Mouse (Mus musculus) liver, adult 2 months (tissue): ENCODE results near the gene Kdelc1. TPM values are rescaled to one million over a fixed set of nuclear protein-coding genes. Genes with fewer than 3 reads are reported as not detected.

Experiments used
- DNase-seq: peaks from one replicate; pipeline ENCODE4 v3.0.0-alpha.2; 2011; ENCODE audit warnings: low read depth, low spot score; ENCODE audit errors: extremely low read depth
- H3K27ac ChIP-seq: fragments of 200-500 bp; replicated peaks from 2 replicates; pipeline ENCODE4 v1.5.1; 2012; ENCODE audit warnings: low read depth, mild to moderate bottlenecking, control low read depth, inconsistent platforms, low read length; ENCODE audit not compliant: insufficient read depth
- H3K27me3 ChIP-seq: fragments of 200-500 bp; 2 replicates; pipeline ENCODE4 v1.6.1; 2012; ENCODE audit warnings: mild to moderate bottlenecking, moderate library complexity, low read length, inconsistent platforms; ENCODE audit not compliant: control insufficient read depth, insufficient read depth
- H3K36me3 ChIP-seq: fragments of 200-500 bp; 2 replicates; pipeline ENCODE4 v1.6.1; 2012; ENCODE audit warnings: low read length, inconsistent platforms; ENCODE audit not compliant: control insufficient read depth, insufficient read depth
- H3K4me1 ChIP-seq: fragments of 200-500 bp; 2 replicates; pipeline ENCODE4 v1.6.1; 2011; ENCODE audit warnings: low read length; ENCODE audit not compliant: control insufficient read depth, insufficient read depth
- H3K4me3 ChIP-seq: fragments of 200-500 bp; 2 replicates; pipeline ENCODE4 v1.5.1; 2011; ENCODE audit warnings: low read depth, mild to moderate bottlenecking, control low read depth, low read length, moderate library complexity; ENCODE audit not compliant: insufficient read depth
- H3K79me2 ChIP-seq: fragments of 200-500 bp; 2 replicates; pipeline ENCODE4 v1.6.1; 2012; ENCODE audit warnings: inconsistent platforms, mild to moderate bottlenecking, low read length, moderate library complexity; ENCODE audit not compliant: control insufficient read depth, insufficient read depth
- H3K9ac ChIP-seq: fragments of 200-500 bp; 2 replicates; pipeline ENCODE4 v1.6.1; 2012; ENCODE audit warnings: low read depth, mild to moderate bottlenecking, control low read depth, inconsistent platforms, low read length
- CTCF ChIP-seq: fragments of 200-500 bp; IDR thresholded peaks from 2 replicates; pipeline ENCODE4 v1.5.1; 2011; ENCODE audit warnings: low read depth, low read length, control low read depth
- POLR2A ChIP-seq: fragments of 200-500 bp; IDR thresholded peaks from 2 replicates; pipeline ENCODE4 v1.6.1; 2011; ENCODE audit warnings: low read length, control low read depth; ENCODE audit not compliant: insufficient read depth; ENCODE audit errors: extremely low read depth
- WGBS: fragments of 180-500 bp; shearing (Covaris S2); methylation state at CpG from one replicate; pipeline ENCODE4 v1.1.7; 2018; 5-methylcytosine and 5-hydroxymethylcytosine counted together
- polyA plus RNA-seq: library from polyadenylated mRNA; depleted of rRNA; stranded (reverse); fragments of >200 nt; gene quantifications from 2 replicates; pipeline ENCODE4 v1.2.3, GENCODE M21; 2012; rRNA removed
- total RNA-seq: library from RNA; depleted of rRNA; stranded (reverse); fragments of >200 nt; gene quantifications from 2 replicates; pipeline ENCODE4 v1.2.3, GENCODE M21; 2014; rRNA removed

The Kdelc1 gene
- 6.9 and 7.4 TPM in 2 replicates for total RNA-seq
- polyA plus RNA-seq, result 5.4 and 7.8 TPM in 2 replicates

DNA sequence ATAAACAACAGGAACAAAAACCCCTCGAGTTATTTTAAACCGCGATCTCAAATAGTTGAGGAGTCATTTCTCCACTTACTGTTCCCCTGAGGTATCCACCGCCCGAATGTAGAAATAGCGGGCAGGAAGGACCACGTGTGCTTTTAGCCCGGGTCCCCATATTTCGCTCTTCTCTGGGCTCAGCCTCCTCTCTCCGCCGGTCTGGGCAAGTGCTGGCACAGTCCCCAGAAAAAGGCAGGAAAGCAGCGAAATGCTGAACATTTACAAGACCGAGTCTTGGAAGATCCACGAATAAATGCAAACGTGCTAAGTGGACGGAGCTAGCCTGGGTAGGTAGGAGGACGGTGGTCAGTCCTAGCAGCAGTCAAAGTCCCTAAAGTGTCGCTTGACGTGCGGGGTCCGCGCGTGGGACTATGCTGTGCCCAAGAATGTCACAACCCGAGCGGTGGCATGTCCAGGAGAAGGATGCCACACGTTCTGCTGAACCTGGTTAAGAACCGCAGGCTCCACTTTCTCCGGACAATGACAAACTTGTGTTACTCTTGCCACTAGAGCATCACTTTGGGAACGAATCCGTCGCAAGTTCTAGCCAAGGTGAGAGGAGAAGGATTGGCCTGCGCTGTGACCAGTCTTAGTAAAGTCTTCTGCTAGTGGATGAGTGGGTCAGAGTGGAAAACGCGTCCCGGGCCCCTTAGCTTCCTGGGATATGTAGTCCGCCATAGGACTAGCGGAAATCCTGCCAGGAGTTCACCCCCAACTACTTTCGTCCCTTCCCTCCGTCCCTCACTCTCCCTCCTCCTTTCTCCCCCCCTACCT lies at the start of gene Kdelc1, which contains the start of gene Bivm:
TSS of gene Kdelc1 (minus strand) at position 570 of the 816 bp plus-strand sequence.
TSS of gene Bivm (plus strand) at position 719 of the 816 bp plus-strand sequence.
- Histone ChIP-seq H3K27ac (peak within 1 kb of the TSS; percentile 73), H3K36me3 (peaks cover 9% of the 10 kb centered on the region), H3K27me3 (no peaks in the 10 kb centered on the region), H3K79me2 (no peaks in the 10 kb centered on the region), H3K9ac (peak within 1 kb of the TSS; percentile 84), H3K4me3 (peak within 1 kb of the TSS; percentile 98), H3K4me1 (no peaks in the 10 kb centered on the region; the same call in 1 of the 2 replicates)
- TF ChIP-seq CTCF, result no peak
- no peak for TF ChIP-seq POLR2A
- peak; percentile 92 for DNase-seq
- under 1% methylated on average over 39 of the region's 39 CpGs for WGBS

DNA sequence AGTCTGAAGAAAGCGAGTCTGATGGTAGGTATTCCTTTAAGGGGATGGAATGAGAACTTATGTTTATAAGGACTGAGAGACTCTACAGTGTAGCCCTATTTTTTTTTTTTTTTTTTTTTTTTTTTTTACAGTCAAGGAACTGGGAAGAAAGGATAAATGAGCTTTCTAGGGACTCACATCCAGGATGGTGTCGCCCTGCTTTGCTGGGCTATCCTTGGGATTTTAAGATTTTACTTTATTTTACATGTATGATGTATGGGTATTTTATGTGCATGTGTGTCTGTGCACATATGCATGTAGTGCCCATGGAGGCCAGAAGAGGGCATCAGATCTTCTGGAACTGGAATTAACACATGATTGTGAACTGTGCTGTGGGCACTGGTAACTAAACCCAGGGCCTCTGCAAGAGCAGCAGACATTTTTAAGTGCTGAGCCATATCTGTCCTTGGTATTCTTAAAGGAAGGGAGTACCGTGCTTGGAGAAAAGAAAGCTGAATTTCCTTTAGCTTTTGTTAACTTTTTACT lies 49.3 kb upstream of the Kdelc1 start:
- DNase-seq, result no peak
- WGBS, result 98% methylated on average over 3 of the region's 3 CpGs

DNA sequence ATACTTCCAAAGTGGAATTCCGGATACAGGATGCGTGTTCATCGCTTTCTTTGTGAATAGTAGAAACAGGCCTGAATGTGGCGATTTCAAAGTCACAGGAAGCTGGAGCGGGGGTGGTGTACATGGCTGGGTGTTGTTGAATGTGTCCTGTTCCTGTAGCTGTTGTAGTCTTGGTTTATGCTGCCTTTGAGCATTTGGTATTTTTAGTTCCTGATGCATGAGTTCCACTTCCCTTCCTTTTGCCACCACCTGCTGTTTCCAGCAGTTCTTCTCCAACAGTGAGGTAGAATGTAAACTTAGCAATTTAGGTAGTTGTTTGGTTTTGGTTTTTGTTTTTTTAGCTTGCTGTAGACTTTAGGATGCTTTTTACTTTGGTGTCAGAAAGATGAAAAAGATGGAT lies 43.8 kb upstream of the Kdelc1 start:
- Histone ChIP-seq H3K79me2 (no peaks in the 10 kb centered on the region), H3K9ac (no peak overlapping the region), H3K36me3 (peaks cover 73% of the 10 kb centered on the region), H3K4me1 (no peaks in the 10 kb centered on the region), H3K4me3 (no peak overlapping the region), H3K27ac (no peak overlapping the region), H3K27me3 (no peaks in the 10 kb centered on the region)
- TF ChIP-seq POLR2A (no peak), CTCF (no peak)
- no peak for DNase-seq
- 95% methylated on average over 5 of the region's 5 CpGs for WGBS

More for the DNA sequence above, 49.3 kb upstream of the Kdelc1 start:
- no peaks in the 10 kb centered on the region for H3K4me1 ChIP-seq
- H3K36me3 ChIP-seq, result peaks cover 60% of the 10 kb centered on the region
- H3K79me2 ChIP-seq, result no peaks in the 10 kb centered on the region
- no peak overlapping the region for H3K4me3 ChIP-seq
- TF ChIP-seq POLR2A (no peak), CTCF (no peak)
- H3K9ac ChIP-seq, result no peak overlapping the region
- H3K27ac ChIP-seq, result no peak overlapping the region
- H3K27me3 ChIP-seq, result no peaks in the 10 kb centered on the region

DNA sequence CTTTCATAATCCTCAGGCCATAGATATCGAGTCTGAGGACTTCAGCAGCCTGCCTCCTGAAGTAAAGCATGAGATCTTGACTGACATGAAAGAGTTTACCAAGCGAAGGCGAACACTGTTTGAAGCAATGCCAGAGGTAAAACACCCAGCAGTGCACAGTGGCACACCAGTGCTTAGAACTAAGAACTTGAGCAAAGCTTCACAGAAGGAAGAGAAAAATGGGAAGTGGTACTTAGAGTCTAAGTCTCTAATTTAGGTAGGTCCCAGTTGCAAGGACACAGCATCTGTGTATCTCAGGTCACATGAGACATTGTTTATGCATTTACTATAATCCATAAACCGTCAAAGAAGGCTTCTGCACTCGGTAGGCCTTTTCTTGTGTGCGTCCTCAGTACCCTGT lies 43.2 kb upstream of the Kdelc1 start:
- Histone ChIP-seq H3K9ac (no peak overlapping the region), H3K36me3 (peaks cover 73% of the 10 kb centered on the region), H3K79me2 (no peaks in the 10 kb centered on the region), H3K27ac (no peak overlapping the region), H3K4me1 (no peaks in the 10 kb centered on the region), H3K4me3 (no peak overlapping the region), H3K27me3 (no peaks in the 10 kb centered on the region)
- 96% methylated on average over 6 of the region's 6 CpGs for WGBS
- TF ChIP-seq CTCF, result no peak
- no peak for TF ChIP-seq POLR2A
- DNase-seq, result no peak

DNA sequence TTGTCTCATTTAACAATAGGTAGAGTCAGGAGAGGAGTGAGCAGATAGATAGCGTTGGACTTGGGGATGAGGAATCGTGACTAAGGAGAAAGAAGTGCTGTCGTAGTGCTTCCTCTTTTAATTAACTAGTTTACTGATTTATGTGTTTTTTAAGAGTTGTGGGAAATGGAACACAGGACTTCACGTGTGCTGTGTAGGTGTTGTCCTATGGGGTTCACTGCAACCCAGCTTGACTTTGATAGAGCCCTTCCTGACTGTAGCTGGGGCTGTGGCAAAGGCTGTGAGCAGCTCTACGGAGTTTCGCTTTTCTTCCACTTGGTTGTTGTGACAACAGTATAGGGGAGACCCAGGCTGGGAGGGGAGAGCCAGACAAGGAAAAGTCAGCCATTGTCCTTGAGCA lies 39.7 kb upstream of the Kdelc1 start:
- Histone ChIP-seq H3K27ac (no peak overlapping the region), H3K36me3 (peaks cover 53% of the 10 kb centered on the region), H3K9ac (no peak overlapping the region), H3K27me3 (no peaks in the 10 kb centered on the region), H3K4me3 (no peak overlapping the region), H3K79me2 (0 out of 2 replicates have a peak, but pooled peaks cover 2% of the 10 kb centered on the region), H3K4me1 (no peaks in the 10 kb centered on the region)
- 92% methylated on average over 6 of the region's 6 CpGs for WGBS
- DNase-seq, result no peak
- TF ChIP-seq POLR2A, result no peak
- no peak for TF ChIP-seq CTCF
